Mouse (Mus musculus) T-helper 2 cell (primary cell): ENCODE measurements around the gene Tagap1.
"Not testable (repeated sequence)": the region's sequence is repeated elsewhere in the genome, so short reads cannot be mapped to it uniquely, and the experiment has no call there.

Experiments
- in situ Hi-C: fragments of 300-600 bp; cut with MboI, MseI; formaldehyde crosslinking; loops from one replicate; pipeline ENCODE4 v1.15.1; 2025; ENCODE audit warnings: high pct_unique_total_duplicates

The Tagap1 gene

GRCm38 (mm10) chr17:6960776-6961175 lies at the start of gene Tagap1:
Gene Tagap1, minus strand, starts transcription at chr17:6961156.
- in situ Hi-C loops, result loop anchor here (5.0 kb wide), 1 partner anchor 1202 kb away; no protein-coding TSS in a partner anchor

- in situ Hi-C loops, result not testable (repeated sequence)
Measured at GRCm38 (mm10) chr17:7009901-7010300, 48.9 kb upstream of the Tagap1 start.

- in situ Hi-C loops, result not testable (repeated sequence)
Measured at GRCm38 (mm10) chr17:7009440-7009839, 48.5 kb upstream of the Tagap1 start.

- in situ Hi-C loops, result not testable (repeated sequence)
Measured at GRCm38 (mm10) chr17:7008885-7009284, 47.9 kb upstream of the Tagap1 start.

- in situ Hi-C loops, result not testable (repeated sequence)
Measured at GRCm38 (mm10) chr17:7005646-7006045, 44.7 kb upstream of the Tagap1 start.

- in situ Hi-C loops, result not testable (repeated sequence)
Measured at GRCm38 (mm10) chr17:7003392-7003791, 42.4 kb upstream of the Tagap1 start.

GRCm38 (mm10) chr17:7001790-7002585 lies 41.0 kb upstream of the Tagap1 start:
- in situ Hi-C loops, result not testable (repeated sequence)

GRCm38 (mm10) chr17:6997778-6998490 lies 37.0 kb upstream of the Tagap1 start:
- in situ Hi-C loops, result loop anchor here (5.0 kb wide), 1 partner anchor 1134 kb away; no protein-coding TSS in a partner anchor

GRCm38 (mm10) chr17:6996826-6997225 lies 35.9 kb upstream of the Tagap1 start:
- in situ Hi-C loops, result loop anchor here (5.0 kb wide), 1 partner anchor 1135 kb away; no protein-coding TSS in a partner anchor

- in situ Hi-C loops, result loop anchor here (5.0 kb wide), 1 partner anchor 1137 kb away; no protein-coding TSS in a partner anchor
Measured at GRCm38 (mm10) chr17:6995504-6995903, 34.5 kb upstream of the Tagap1 start.

GRCm38 (mm10) chr17:6986118-6986517 lies 25.2 kb upstream of the Tagap1 start:
- in situ Hi-C loops, result not testable (repeated sequence)

- in situ Hi-C loops, result not testable (repeated sequence)
Measured at GRCm38 (mm10) chr17:6980144-6980543, 19.2 kb upstream of the Tagap1 start.

GRCm38 (mm10) chr17:6979380-6979779 lies 18.4 kb upstream of the Tagap1 start:
- in situ Hi-C loops, result not testable (repeated sequence)

GRCm38 (mm10) chr17:6978287-6979248 lies 17.6 kb upstream of the Tagap1 start, which contains the start of gene Gm49721:
Gene Gm49721, plus strand, starts transcription at chr17:6978904.
- in situ Hi-C loops, result not testable (repeated sequence)

- in situ Hi-C loops, result not testable (repeated sequence)
Measured at GRCm38 (mm10) chr17:6974985-6975384, 14.0 kb upstream of the Tagap1 start.

GRCm38 (mm10) chr17:6972836-6973396 lies 12.0 kb upstream of the Tagap1 start:
- in situ Hi-C loops, result not testable (repeated sequence)

- in situ Hi-C loops, result not testable (repeated sequence)
Measured at GRCm38 (mm10) chr17:6971238-6971637, 10.3 kb upstream of the Tagap1 start.

GRCm38 (mm10) chr17:6970334-6970733 lies 9.4 kb upstream of the Tagap1 start, which contains the start of gene Rnaset2b:
Gene Rnaset2b, plus strand, starts transcription at chr17:6970634.
- in situ Hi-C loops, result not testable (repeated sequence)

- in situ Hi-C loops, result not testable (repeated sequence)
Measured at GRCm38 (mm10) chr17:6967673-6968072, 6.7 kb upstream of the Tagap1 start.

GRCm38 (mm10) chr17:6965364-6965763 lies 4.4 kb upstream of the Tagap1 start:
- in situ Hi-C loops, result not testable (repeated sequence)

- in situ Hi-C loops, result loop anchor here (5.0 kb wide), 1 partner anchor 1199 kb away; no protein-coding TSS in a partner anchor
Measured at GRCm38 (mm10) chr17:6962936-6963335, 2.0 kb upstream of the Tagap1 start.
